Mouse (Mus musculus) natural killer cell, adult 2 months (primary cell): Measurements from ENCODE around the gene Syt13.

Source experiments
- DNase-seq, 2 experiments: peaks; one replicate each; pipeline ENCODE4 v3.0.0; 2022; ENCODE audit warnings: low spot score in 2 of 2

Gene Syt13

GRCm38 (mm10) chr2:92964345-92964744 is 49.4 kb downstream of the Syt13 start:
- DNase-seq = no peak

- DNase-seq = no peak
Observed at GRCm38 (mm10) chr2:92966257-92966656, 51.4 kb downstream of the Syt13 start.

GRCm38 (mm10) chr2:92967032-92967838 is 52.3 kb downstream of the Syt13 start:
- no peak for DNase-seq

- no peak for DNase-seq
Observed at GRCm38 (mm10) chr2:92967839-92968166, 52.9 kb downstream of the Syt13 start.

GRCm38 (mm10) chr2:92971069-92971468 is 56.2 kb downstream of the Syt13 start:
- no peak for DNase-seq

DNA sequence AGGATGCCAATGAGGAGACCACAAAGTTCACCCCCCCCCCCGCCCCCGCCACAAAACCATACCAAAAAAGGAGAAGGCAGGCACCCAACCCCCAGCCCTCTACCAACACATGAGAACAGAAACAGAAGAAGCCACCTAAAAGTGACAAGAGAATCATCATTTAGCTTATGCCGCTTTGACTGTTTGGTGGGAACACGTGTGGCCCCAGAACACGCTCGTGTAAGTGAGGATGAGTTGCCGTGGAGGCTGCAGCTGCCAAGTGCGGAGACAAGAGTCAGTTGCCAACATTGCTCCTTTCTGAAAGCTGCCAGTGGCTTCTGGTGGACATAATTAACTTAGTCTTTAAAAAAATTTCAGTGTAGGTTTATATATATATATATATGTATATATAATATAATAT is 56.6 kb downstream of the Syt13 start:
- no peak for DNase-seq

DNA sequence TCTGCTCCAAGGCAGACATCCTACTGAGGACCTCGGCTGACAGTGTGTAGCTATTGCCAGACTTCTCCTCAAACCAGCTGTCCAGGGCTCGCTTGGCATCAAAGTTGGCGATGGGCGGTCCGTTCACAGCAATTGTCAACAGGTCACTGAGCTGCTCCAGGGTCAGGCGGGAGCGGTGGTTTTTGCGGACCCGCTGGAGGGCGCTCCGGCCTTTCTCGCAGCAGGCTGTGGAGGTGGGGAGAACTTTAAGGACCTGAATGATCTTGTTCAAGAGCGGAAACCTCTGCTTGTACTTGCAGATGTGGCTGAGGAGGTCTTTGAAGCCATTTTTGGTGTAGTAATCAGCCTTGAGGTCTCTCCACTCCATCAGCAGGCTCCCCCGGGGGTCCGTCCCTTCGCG is 57.2 kb downstream of the Syt13 start:
- DNase-seq = no peak

- DNase-seq = no peak
Observed at GRCm38 (mm10) chr2:92973646-92974045, 58.7 kb downstream of the Syt13 start.

- no peak for DNase-seq
Observed at GRCm38 (mm10) chr2:92975031-92975790, 60.3 kb downstream of the Syt13 start.

DNA sequence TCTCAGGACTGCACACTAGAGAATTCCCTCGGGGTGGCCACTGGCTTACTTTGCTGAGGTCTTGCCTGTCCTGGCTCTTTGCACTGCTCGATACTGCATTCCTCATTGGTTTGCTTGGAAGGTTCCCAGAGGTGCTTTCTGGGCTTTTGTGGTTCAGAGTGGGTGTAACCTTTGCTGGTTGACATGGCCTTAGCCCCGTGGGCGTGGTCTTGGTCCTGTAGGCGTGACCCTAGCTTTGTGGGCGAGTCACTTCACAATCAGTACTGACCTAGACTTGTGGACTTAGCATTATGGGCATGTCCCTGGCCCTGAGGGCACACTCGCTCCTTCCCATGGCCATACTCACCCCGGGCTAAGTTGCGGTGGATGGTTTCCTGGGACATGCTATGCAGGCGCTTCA is 65.3 kb downstream of the Syt13 start:
- DNase-seq = no peak

GRCm38 (mm10) chr2:92982591-92983272 is 67.8 kb downstream of the Syt13 start:
- DNase-seq = no peak

- DNase-seq = no peak
Observed at GRCm38 (mm10) chr2:92983273-92983620, 68.3 kb downstream of the Syt13 start.

DNA sequence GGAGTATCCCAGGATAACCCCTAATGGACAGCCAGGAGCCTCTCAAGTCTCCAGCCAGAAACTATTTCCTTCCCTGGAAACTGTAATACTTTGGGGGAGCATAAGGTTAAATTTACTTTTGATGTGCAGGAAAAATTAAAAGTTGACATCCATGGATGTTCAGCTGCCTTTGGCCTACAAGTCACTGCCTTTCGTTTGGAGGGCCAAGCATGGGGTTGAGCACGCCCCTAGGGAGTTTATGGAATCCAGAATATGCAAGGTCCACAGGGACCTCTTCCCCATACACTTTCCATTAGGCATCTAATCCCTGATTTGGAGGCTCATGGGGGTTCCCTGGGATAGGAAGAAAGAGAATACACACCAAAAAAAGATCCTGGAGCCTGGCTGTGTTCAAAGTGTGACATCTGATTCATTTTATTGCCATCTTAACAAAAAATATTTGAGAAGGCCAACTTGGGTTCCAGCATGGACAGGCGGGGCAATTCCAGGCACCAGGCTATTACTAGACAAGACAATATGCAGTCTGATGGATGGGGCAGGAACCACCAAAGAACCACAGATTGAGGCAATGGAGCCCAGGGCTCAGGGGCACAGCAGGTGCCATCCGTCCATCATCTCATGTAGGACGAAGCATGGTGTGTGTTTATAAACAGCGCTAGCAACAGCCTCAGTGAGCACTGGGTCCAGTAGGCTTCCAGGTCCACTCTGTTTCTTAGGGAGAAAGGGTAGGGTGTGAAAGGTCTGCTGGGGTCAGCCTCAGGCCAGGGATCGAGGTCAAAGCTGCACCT is 69.6 kb downstream of the Syt13 start:
- DNase-seq = no peak

GRCm38 (mm10) chr2:92985171-92985570 is 70.3 kb downstream of the Syt13 start:
- DNase-seq = no peak

DNA sequence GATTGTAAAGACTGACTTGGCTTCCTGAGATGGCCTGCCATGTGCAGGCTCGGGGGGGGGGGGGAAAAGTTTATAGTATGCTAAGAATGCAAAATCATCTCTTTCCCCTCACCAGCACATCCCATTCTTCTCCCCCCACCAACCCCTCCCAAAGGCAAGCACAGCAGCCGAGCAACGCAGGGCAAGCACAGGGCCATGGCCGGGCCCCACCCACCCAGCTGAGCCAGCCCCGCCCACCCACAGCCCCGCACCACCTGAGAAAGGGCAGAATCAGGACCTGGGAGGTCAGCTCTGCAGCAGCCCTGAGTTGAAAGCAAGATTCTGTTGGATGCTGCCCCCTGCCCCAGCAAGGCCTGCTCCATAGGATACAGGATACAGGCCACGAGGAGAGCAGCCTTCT is 70.7 kb downstream of the Syt13 start:
- DNase-seq = no peak

DNA sequence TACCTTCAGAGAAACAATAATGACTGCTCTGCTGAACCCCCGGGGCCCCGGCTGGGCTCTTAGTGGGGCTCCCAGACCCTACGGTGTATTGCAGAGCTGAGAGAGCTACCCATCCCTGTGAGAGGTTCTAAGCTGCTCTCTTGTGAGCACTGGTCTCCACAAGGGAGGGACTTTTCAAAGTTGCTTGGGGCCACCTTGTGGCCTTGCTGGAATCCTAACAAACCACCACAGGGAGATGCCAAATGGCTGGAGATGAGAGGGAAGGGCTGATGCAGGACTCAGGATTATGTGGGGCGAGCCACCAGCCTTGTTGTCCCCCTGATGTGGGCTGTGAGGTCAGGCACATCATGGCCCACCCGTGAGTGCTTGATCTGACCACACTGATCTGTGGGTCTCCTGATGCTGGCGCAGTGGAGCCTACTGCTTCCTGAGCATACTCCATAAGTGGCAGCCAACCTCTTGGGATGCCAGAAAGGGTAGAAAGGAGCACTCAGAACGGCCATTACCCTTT is 72.3 kb downstream of the Syt13 start:
- no peak for DNase-seq

DNA sequence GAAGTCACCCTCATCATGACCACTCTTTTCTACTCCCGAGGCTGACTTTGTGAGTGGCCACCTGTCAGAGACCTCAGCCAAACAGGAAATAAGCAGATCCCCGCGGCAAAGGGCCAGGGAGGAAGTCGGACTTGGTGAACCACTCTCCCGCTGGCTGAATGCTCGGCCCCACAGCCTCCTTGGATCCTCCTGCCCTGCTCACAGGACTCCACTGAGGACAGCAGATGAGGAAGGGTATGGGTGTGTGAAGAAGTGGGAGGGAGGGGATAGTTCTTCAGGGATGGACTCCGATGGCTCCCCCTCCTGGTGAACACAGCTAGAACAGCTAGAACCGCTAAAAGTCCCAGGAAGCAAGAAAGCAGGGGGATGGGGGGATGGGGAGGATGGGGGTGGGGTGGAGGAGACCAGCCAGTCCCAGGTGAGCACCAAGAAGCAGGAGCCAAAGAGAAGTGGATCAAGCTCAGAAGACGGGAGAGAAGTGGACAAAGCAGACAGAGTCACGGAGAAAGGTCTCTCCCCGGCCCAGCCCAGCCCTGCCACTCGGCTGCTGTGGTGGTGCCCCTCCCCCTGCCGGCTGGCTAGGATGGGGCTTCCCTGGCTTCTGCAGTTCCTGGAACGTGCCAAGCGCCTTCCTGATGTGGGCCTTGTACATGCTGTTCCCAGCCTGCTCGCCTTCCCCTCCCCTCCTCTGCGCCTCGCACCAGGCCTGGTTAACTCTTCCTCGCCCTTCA is 73.2 kb downstream of the Syt13 start:
- peak in 1 of 2 experiments; percentile 11 for DNase-seq

GRCm38 (mm10) chr2:92989593-92989992 is 74.7 kb downstream of the Syt13 start:
- no peak for DNase-seq

GRCm38 (mm10) chr2:92991976-92992375 is 77.1 kb downstream of the Syt13 start:
- DNase-seq = no peak

DNA sequence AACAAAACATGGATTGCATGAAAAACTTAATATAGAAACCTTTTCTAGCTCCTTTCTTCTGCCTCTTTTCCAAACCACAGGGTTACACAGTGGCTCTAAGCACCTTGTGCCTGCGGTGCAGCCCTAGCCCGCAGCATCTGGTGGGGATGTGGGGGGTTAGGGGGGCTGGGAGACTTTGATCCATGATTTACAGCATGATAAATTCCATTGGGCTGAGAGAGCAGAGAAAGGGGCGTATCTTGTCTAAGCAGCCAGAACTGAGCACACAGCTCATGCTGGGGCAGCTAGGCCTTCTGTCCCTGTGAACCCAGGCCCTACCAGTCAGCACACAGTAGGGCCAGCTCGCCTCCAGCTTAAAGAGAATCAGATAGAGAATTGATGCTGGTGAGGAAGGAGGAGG is 90.1 kb downstream of the Syt13 start:
- DNase-seq = no peak
